Mouse (Mus musculus) retina, postnatal 1 day (tissue): ENCODE results near the gene Gm28230.

Experiments used
- DNase-seq: peaks from one replicate; pipeline ENCODE4 v3.0.0-alpha.2; 2012

Gene Gm28230

GRCm38 (mm10) chr2:74727640-74728302, 1.2 kb downstream of the Gm28230 start:
- DNase-seq, result no peak

- no peak for DNase-seq
Measured at GRCm38 (mm10) chr2:74728303-74728680, 1.8 kb downstream of the Gm28230 start.

GRCm38 (mm10) chr2:74730331-74730730, 3.8 kb downstream of the Gm28230 start:
- no peak for DNase-seq

- no peak for DNase-seq
Measured at GRCm38 (mm10) chr2:74731055-74731454, 4.5 kb downstream of the Gm28230 start.

- no peak for DNase-seq
Measured at GRCm38 (mm10) chr2:74731799-74732512, 5.4 kb downstream of the Gm28230 start.

- DNase-seq, result no peak
Measured at GRCm38 (mm10) chr2:74732513-74733316, 6.2 kb downstream of the Gm28230 start.

GRCm38 (mm10) chr2:74733317-74733661, 6.8 kb downstream of the Gm28230 start:
- peak; percentile 46 for DNase-seq

- DNase-seq, result no peak
Measured at GRCm38 (mm10) chr2:74733765-74734164, 7.2 kb downstream of the Gm28230 start.

- DNase-seq, result peak; percentile 42
Measured at GRCm38 (mm10) chr2:74734451-74734850, 7.9 kb downstream of the Gm28230 start.

GRCm38 (mm10) chr2:74734996-74735811, 8.7 kb downstream of the Gm28230 start:
- no peak for DNase-seq

- no peak for DNase-seq
Measured at GRCm38 (mm10) chr2:74735851-74736687, 9.5 kb downstream of the Gm28230 start.

GRCm38 (mm10) chr2:74736688-74737577, 10.4 kb downstream of the Gm28230 start:
- no peak for DNase-seq

- DNase-seq, result no peak
Measured at GRCm38 (mm10) chr2:74737578-74738070, 11.1 kb downstream of the Gm28230 start.

GRCm38 (mm10) chr2:74738623-74739475, 12.3 kb downstream of the Gm28230 start:
- DNase-seq, result no peak

- no peak for DNase-seq
Measured at GRCm38 (mm10) chr2:74739476-74739800, 12.9 kb downstream of the Gm28230 start.

- no peak for DNase-seq
Measured at GRCm38 (mm10) chr2:74739869-74740268, 13.3 kb downstream of the Gm28230 start.

GRCm38 (mm10) chr2:74740311-74741091, 14.0 kb downstream of the Gm28230 start:
- DNase-seq, result peak; percentile 48

- DNase-seq, result no peak
Measured at GRCm38 (mm10) chr2:74741252-74741978, 14.9 kb downstream of the Gm28230 start.

GRCm38 (mm10) chr2:74741979-74742277, 15.4 kb downstream of the Gm28230 start:
- DNase-seq, result no peak
